Mouse (Mus musculus) MEL (cell line): ENCODE results near the gene Uncx. TPM values are rescaled to one million over a fixed set of nuclear protein-coding genes. Genes with fewer than 3 reads are reported as not detected.

ENCODE experiments used
- DNase-seq: peaks from one replicate; pipeline ENCODE4 v3.0.0; 2011; ENCODE audit warnings: low read depth, low spot score
- H3K27ac ChIP-seq: 2 replicates; pipeline ENCODE4 v1.5.1; 2012; ENCODE audit warnings: low read depth, mild to moderate bottlenecking, control low read depth, low read length, moderate library complexity; ENCODE audit not compliant: control insufficient read depth
- H3K27me3 ChIP-seq, 2 experiments: fragments of 150-350 bp in 1 of 2; sonication (generic) in 1 of 2; 2 replicates each; pipeline ENCODE4 v1.6.1; 2012; ENCODE audit warnings: low read length in 2 of 2, mild to moderate bottlenecking in 2 of 2, improper control_type of control experiment in 1 of 2, moderate library complexity in 1 of 2; ENCODE audit not compliant: insufficient read depth in 2 of 2, control insufficient read depth in 1 of 2
- H3K36me3 ChIP-seq, 2 experiments: 2 replicates each; pipeline ENCODE4 v1.6.1; 2012 to 2014; ENCODE audit warnings: low read length in 2 of 2, improper control_type of control experiment in 1 of 2, inconsistent platforms in 1 of 2, mild to moderate bottlenecking in 1 of 2; ENCODE audit not compliant: insufficient read depth in 2 of 2, control insufficient read depth in 1 of 2
- H3K4me1 ChIP-seq, 2 experiments: fragments of 150-350 bp in 1 of 2; sonication (generic) in 1 of 2; 2 replicates each; pipeline ENCODE4 v1.6.1; 2012; ENCODE audit warnings: low read length in 2 of 2, improper control_type of control experiment in 1 of 2, mild to moderate bottlenecking in 1 of 2; ENCODE audit not compliant: insufficient read depth in 2 of 2, control insufficient read depth in 1 of 2
- H3K4me3 ChIP-seq, 2 experiments: fragments of 150-350 bp in 1 of 2; sonication (generic) in 1 of 2; 2 replicates each; pipeline ENCODE4 v1.5.1; 2012; ENCODE audit warnings: low read depth in 2 of 2, low read length in 2 of 2, mild to moderate bottlenecking in 2 of 2, moderate library complexity in 2 of 2, control low read depth in 1 of 2, improper control_type of control experiment in 1 of 2; ENCODE audit not compliant: control insufficient read depth in 1 of 2, insufficient read depth in 1 of 2
- H3K79me2 ChIP-seq: 2 replicates; pipeline ENCODE4 v1.6.1; 2012; ENCODE audit warnings: mild to moderate bottlenecking, low read length, moderate library complexity; ENCODE audit not compliant: control insufficient read depth, poor library complexity, insufficient read depth
- H3K9ac ChIP-seq: 2 replicates; pipeline ENCODE4 v1.6.1; 2012; ENCODE audit warnings: low read depth, mild to moderate bottlenecking, control low read depth, low read length, moderate library complexity; ENCODE audit not compliant: control insufficient read depth, poor library complexity, severe bottlenecking
- H3K9me3 ChIP-seq: fragments of 150-350 bp; sonication (generic); replicated peaks from 2 replicates; pipeline ENCODE4 v1.6.1; 2012; ENCODE audit warnings: mild to moderate bottlenecking, low read length, improper control_type of control experiment, moderate library complexity; ENCODE audit not compliant: insufficient read depth
- CHD1 ChIP-seq: IDR thresholded peaks from 2 replicates; pipeline ENCODE4 v1.6.1; 2012; ENCODE audit warnings: low read depth, mild to moderate bottlenecking, inconsistent platforms, low read length, improper control_type of control experiment
- CHD2 ChIP-seq: IDR thresholded peaks from 2 replicates; pipeline ENCODE4 v1.6.1; 2011; ENCODE audit warnings: low read length, improper control_type of control experiment
- CTCF ChIP-seq, 3 experiments: IDR thresholded peaks in 2 of 3; conservative IDR thresholded peaks in 1 of 3; 2 replicates each; pipeline ENCODE4 v1.5.1; 2011 to 2012; ENCODE audit warnings: low read length in 3 of 3, low read depth in 2 of 3, mild to moderate bottlenecking in 2 of 3, improper control_type of control experiment in 1 of 3, inconsistent platforms in 1 of 3, mixed read lengths in 1 of 3, moderate library complexity in 1 of 3; ENCODE audit not compliant: control insufficient read depth in 1 of 3, insufficient read depth in 1 of 3, poor library complexity in 1 of 3, severe bottlenecking in 1 of 3
- E2F4 ChIP-seq: IDR thresholded peaks from 2 replicates; pipeline ENCODE4 v1.6.1; 2011; ENCODE audit warnings: low read depth, low read length, improper control_type of control experiment, borderline replicate concordance
- ELF1 ChIP-seq: IDR thresholded peaks from 2 replicates; pipeline ENCODE4 v1.6.1; 2014; ENCODE audit warnings: low read depth, mild to moderate bottlenecking, inconsistent platforms, low read length, improper control_type of control experiment, moderate library complexity
- ETS1 ChIP-seq: IDR thresholded peaks from 2 replicates; pipeline ENCODE4 v1.6.1; 2012; ENCODE audit warnings: low read depth, mild to moderate bottlenecking, inconsistent platforms, low read length, improper control_type of control experiment, moderate library complexity
- GABPA ChIP-seq: IDR thresholded peaks from 2 replicates; pipeline ENCODE4 v1.6.1; 2012; ENCODE audit warnings: low read depth, mild to moderate bottlenecking, inconsistent platforms, low read length, improper control_type of control experiment, moderate library complexity
- GATA1 ChIP-seq: IDR thresholded peaks from 2 replicates; pipeline ENCODE4 v1.6.1; 2011; ENCODE audit warnings: low read depth, low read length, improper control_type of control experiment
- KAT2A ChIP-seq: conservative IDR thresholded peaks from 2 replicates; pipeline ENCODE4 v1.6.1; 2012; ENCODE audit warnings: low read depth, low read length, improper control_type of control experiment, inconsistent platforms
- MAX ChIP-seq: IDR thresholded peaks from 2 replicates; pipeline ENCODE4 v1.6.1; 2011; ENCODE audit warnings: low read length, improper control_type of control experiment
- MAZ ChIP-seq: IDR thresholded peaks from 2 replicates; pipeline ENCODE4 v1.6.1; 2012; ENCODE audit warnings: low read depth, mild to moderate bottlenecking, inconsistent platforms, low read length, improper control_type of control experiment
- MXI1 ChIP-seq: IDR thresholded peaks from 2 replicates; pipeline ENCODE4 v1.6.1; 2011; ENCODE audit warnings: mild to moderate bottlenecking, low read depth, low read length, improper control_type of control experiment
- MYB ChIP-seq: IDR thresholded peaks from 2 replicates; pipeline ENCODE4 v1.6.1; 2011; ENCODE audit warnings: mild to moderate bottlenecking, low read depth, low read length, improper control_type of control experiment
- NRF1 ChIP-seq: IDR thresholded peaks from 2 replicates; pipeline ENCODE4 v1.6.1; 2014; ENCODE audit warnings: low read depth, mild to moderate bottlenecking, inconsistent platforms, low read length, improper control_type of control experiment, moderate library complexity; ENCODE audit not compliant: poor library complexity, insufficient read depth, severe bottlenecking
- POLR2A ChIP-seq, 2 experiments: IDR thresholded peaks; 2 replicates each; pipeline ENCODE4 v1.6.1; 2011 to 2012; ENCODE audit warnings: low read length in 2 of 2, mild to moderate bottlenecking in 2 of 2, control low read depth in 1 of 2, improper control_type of control experiment in 1 of 2, low read depth in 1 of 2, moderate library complexity in 1 of 2; ENCODE audit not compliant: control insufficient read depth in 1 of 2, insufficient read depth in 1 of 2, poor library complexity in 1 of 2
- POLR2AphosphoS5 ChIP-seq: IDR thresholded peaks from 2 replicates; pipeline ENCODE4 v1.6.1; 2012; ENCODE audit warnings: low read depth, borderline replicate concordance, mild to moderate bottlenecking, inconsistent platforms, low read length, moderate library complexity, mixed read lengths
- RAD21 ChIP-seq: IDR thresholded peaks from 2 replicates; pipeline ENCODE4 v1.6.1; 2011; ENCODE audit warnings: mild to moderate bottlenecking, low read depth, low read length, improper control_type of control experiment
- SIN3A ChIP-seq: IDR thresholded peaks from 2 replicates; pipeline ENCODE4 v1.6.1; 2012; ENCODE audit warnings: low read length, improper control_type of control experiment, inconsistent platforms
- SMC3 ChIP-seq: IDR thresholded peaks from 2 replicates; pipeline ENCODE4 v1.6.1; 2011; ENCODE audit warnings: low read depth, low read length, improper control_type of control experiment
- TCF12 ChIP-seq: IDR thresholded peaks from 2 replicates; pipeline ENCODE4 v1.6.1; 2014; ENCODE audit warnings: low read depth, mild to moderate bottlenecking, inconsistent platforms, low read length, improper control_type of control experiment, moderate library complexity
- UBTF ChIP-seq: IDR thresholded peaks from 2 replicates; pipeline ENCODE4 v1.6.1; 2012; ENCODE audit warnings: low read depth, mild to moderate bottlenecking, inconsistent platforms, low read length, improper control_type of control experiment, moderate library complexity, borderline replicate concordance; ENCODE audit not compliant: insufficient read depth
- USF1 ChIP-seq: IDR thresholded peaks from 2 replicates; pipeline ENCODE4 v1.6.1; 2014; ENCODE audit warnings: low read depth, mild to moderate bottlenecking, inconsistent platforms, low read length, improper control_type of control experiment, moderate library complexity
- USF2 ChIP-seq, 2 experiments: IDR thresholded peaks; 2 replicates each; pipeline ENCODE4 v1.6.1; 2011 to 2012; ENCODE audit warnings: improper control_type of control experiment in 2 of 2, low read length in 2 of 2, borderline replicate concordance in 1 of 2, inconsistent platforms in 1 of 2, low read depth in 1 of 2, mild to moderate bottlenecking in 1 of 2; ENCODE audit not compliant: insufficient read depth in 1 of 2
- ZKSCAN1 ChIP-seq: IDR thresholded peaks from 2 replicates; pipeline ENCODE4 v1.6.1; 2012; ENCODE audit warnings: low read depth, mild to moderate bottlenecking, inconsistent platforms, low read length, improper control_type of control experiment, moderate library complexity
- ZMIZ1 ChIP-seq: IDR thresholded peaks from 2 replicates; pipeline ENCODE4 v1.6.1; 2012; ENCODE audit warnings: low read depth, mild to moderate bottlenecking, inconsistent platforms, low read length, improper control_type of control experiment, moderate library complexity
- polyA plus RNA-seq, 2 experiments: library from polyadenylated mRNA; stranded (reverse) in 1 of 2; unstranded in 1 of 2; fragments of >175 nt in 1 of 2; fragments of >200 nt in 1 of 2; gene quantifications; 2 replicates each; pipeline versions ENCODE4 v1.2.1 to v1.2.4; 2012; ENCODE audit warnings: low replicate concordance in 2 of 2, low read depth in 1 of 2; ENCODE audit not compliant: insufficient read length in 2 of 2, insufficient read depth in 1 of 2, missing spikeins in 1 of 2
- total RNA-seq: library from RNA; depleted of rRNA; stranded (reverse); fragments of 300-350 nt; gene quantifications from 2 replicates; pipeline ENCODE4 v1.2.3, GENCODE M21; 2012

Gene Uncx
- total and polyA plus RNA-seq, 3 experiments = not detected

- no peaks in the 10 kb centered on the region for H3K36me3 ChIP-seq
- no peak for TF ChIP-seq MYB
- TF ChIP-seq RAD21 = no peak
- TF ChIP-seq UBTF = no peak
- TF ChIP-seq GABPA = no peak
- TF ChIP-seq POLR2A (IDR thresholded peaks at IDR 0.05; ENCODE audit: control insufficient read depth in 1 of 2, insufficient read depth in 1 of 2, low read depth in 1 of 2, low read length in 2 of 2, poor library complexity in 1 of 2) = no peak
- TF ChIP-seq MAX = no peak
- TF ChIP-seq, all 39 proteins: peak for 0
- DNase-seq = no peak
- no peak overlapping the region for H3K9ac ChIP-seq
- no peaks in the 10 kb centered on the region for H3K4me1 ChIP-seq
- no peaks in the 10 kb centered on the region for H3K79me2 ChIP-seq
- no peak overlapping the region for H3K27ac ChIP-seq
- H3K9me3 ChIP-seq = no peaks in the 10 kb centered on the region
- H3K27me3 ChIP-seq = no peaks in the 10 kb centered on the region; a peak in 2 of 4 replicates
- no peak overlapping the region for H3K4me3 ChIP-seq
Measured at GRCm38 (mm10) chr5:139516281-139516680, 27.0 kb upstream of the Uncx start.

GRCm38 (mm10) chr5:139520069-139520834 lies 23.0 kb upstream of the Uncx start:
- H3K27ac ChIP-seq = no peak overlapping the region
- no peaks in the 10 kb centered on the region for H3K9me3 ChIP-seq
- no peaks in the 10 kb centered on the region for H3K36me3 ChIP-seq
- H3K4me1 ChIP-seq = no peaks in the 10 kb centered on the region
- H3K4me3 ChIP-seq = no peak overlapping the region
- no peaks in the 10 kb centered on the region; a peak in 1 of 4 replicates for H3K27me3 ChIP-seq
- no peaks in the 10 kb centered on the region for H3K79me2 ChIP-seq
- no peak for DNase-seq
- no peak overlapping the region for H3K9ac ChIP-seq
- no peak for TF ChIP-seq MYB
- TF ChIP-seq POLR2AphosphoS5 = no peak
- no peak for TF ChIP-seq CHD2
- TF ChIP-seq E2F4 = no peak
- no peak for TF ChIP-seq MXI1
- no peak for TF ChIP-seq KAT2A

GRCm38 (mm10) chr5:139521987-139522386 lies 21.3 kb upstream of the Uncx start:
- no peak for DNase-seq
- no peaks in the 10 kb centered on the region for H3K9me3 ChIP-seq
- H3K9ac ChIP-seq = no peak overlapping the region
- no peaks in the 10 kb centered on the region for H3K4me1 ChIP-seq
- no peaks in the 10 kb centered on the region for H3K79me2 ChIP-seq
- peaks cover 0 to 2% of the 10 kb centered on the region in 2 experiments; a peak in 1 of 4 replicates for H3K27me3 ChIP-seq
- no peak overlapping the region for H3K27ac ChIP-seq
- no peaks in the 10 kb centered on the region for H3K36me3 ChIP-seq
- no peak overlapping the region for H3K4me3 ChIP-seq
- TF ChIP-seq ELF1 (no peak), ZMIZ1 (no peak), POLR2AphosphoS5 (no peak), USF1 (no peak), CHD1 (no peak), NRF1 (no peak), TCF12 (no peak), MAZ (no peak), E2F4 (no peak), ZKSCAN1 (no peak), USF2 (IDR thresholded peaks at IDR 0.05; ENCODE audit: borderline replicate concordance in 1 of 2, insufficient read depth in 1 of 2, low read depth in 1 of 2, low read length in 2 of 2) (no peak), ETS1 (no peak), SMC3 (no peak), GATA1 (no peak), CTCF (IDR thresholded peaks at IDR 0.05 in 2 of 3, conservative IDR thresholded peaks at IDR 0.05 in 1 of 3; ENCODE audit: control insufficient read depth in 1 of 3, insufficient read depth in 1 of 3, low read depth in 2 of 3, low read length in 3 of 3, poor library complexity in 1 of 3, severe bottlenecking in 1 of 3) (no peak), SIN3A (no peak), CHD2 (no peak)
